Mouse (Mus musculus) adrenal gland, adult 18-20 months (tissue): ENCODE results near the gene Taf8. TPM values are rescaled to one million over a fixed set of nuclear protein-coding genes. Genes with fewer than 3 reads are reported as not detected.
A peak's percentile ranks its signal among the peaks of the same experiment; 100 is the strongest.

Experiments used
- DNase-seq, 2 experiments: peaks; one replicate each; pipeline ENCODE4 v3.0.0; 2021 to 2022; ENCODE audit warnings: low spot score in 2 of 2
- long read RNA-seq, 2 experiments: library from polyadenylated mRNA; stranded (forward); transcript quantifications; one replicate each; pipeline ENCODE4 v2.0.0; 2021
- total RNA-seq, 2 experiments: library from RNA; stranded (reverse); gene quantifications; 1 replicate in 1 of 2; 2 replicates in 1 of 2; pipeline ENCODE4 v1.2.3; 2021

Gene Taf8
- 10 to 100 TPM; 16.4 to 19.9 TPM for total RNA-seq
- long read RNA-seq, experiment 1, transcript Taf8-201 (9 exons, 2,784 nt), result major isoform, 8 of 8 reads
- long read RNA-seq, experiment 1, partial matches to known transcripts, result 0 of 8 reads
- long read RNA-seq, experiment 1, other reads (novel, unspliced or antisense), result 0 of 8 reads
- long read RNA-seq, experiment 2, transcript Taf8-201 (9 exons, 2,784 nt), result major isoform, 18 of 28 reads
- long read RNA-seq, experiment 2, partial matches to known transcripts, result 6 of 28 reads
- long read RNA-seq, experiment 2, other reads (novel, unspliced or antisense), result 3 of 28 reads

DNA sequence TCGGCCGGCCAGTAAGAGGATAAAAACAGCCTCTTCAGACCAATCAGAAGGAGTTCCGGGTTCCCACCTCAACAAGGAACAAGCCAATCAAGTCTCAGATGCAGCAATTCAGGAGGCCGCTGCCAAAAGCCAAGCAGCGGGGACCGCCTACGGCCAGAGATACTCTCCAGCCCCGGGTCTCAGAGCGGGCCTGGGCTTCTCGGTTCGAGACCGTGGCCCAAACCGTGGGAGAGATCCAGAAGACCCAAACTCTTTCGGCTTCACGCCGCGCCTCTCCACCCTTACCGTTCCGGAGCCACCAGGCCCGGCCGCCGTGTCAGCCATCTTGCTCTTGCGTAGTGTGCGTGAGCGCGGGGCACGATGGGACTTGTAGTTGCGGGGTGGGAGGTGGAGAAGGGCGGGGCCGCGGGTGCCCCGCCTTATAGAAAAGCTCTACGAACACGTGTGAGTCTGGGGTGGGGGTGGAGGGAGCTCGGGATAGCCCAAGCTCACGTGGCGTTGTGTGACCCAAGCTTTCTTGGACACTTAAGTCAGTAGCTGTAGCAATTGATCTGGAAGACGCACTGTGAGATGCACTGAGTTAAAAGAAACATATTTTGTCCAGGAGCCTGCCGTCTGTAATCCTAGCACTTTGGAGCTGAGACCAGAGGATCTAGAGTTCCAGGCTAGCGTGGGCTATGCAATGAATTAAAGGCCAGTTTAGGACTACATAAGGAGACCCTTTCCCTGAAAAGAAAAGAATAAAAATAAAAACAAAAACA, at the start of gene Taf8:
Gene Taf8, minus strand, starts transcription at position 347 of the 761 bp plus-strand sequence.
- peak; percentile 87 to 89 for DNase-seq

DNA sequence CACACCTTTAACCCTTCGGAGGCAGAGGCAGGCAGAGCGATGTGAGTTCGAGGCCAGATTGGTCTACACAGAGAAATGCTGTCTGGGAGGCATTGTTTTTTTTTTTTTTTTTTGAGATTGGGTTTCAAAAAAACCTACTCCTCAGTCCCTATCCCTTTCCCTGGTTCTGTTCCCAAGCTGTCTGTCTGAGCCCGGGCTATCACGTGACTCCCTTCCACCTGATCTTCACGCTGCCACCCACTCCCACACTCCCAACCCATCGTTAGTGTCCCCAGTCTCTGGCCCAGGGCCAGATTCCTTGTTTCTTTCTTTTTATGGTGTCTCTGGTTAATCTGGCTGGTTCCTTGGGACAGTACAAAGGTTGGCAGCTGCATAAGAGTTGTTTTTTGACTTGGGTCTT, 49.0 kb upstream of the Taf8 start:
- no peak for DNase-seq

GRCm38 (mm10) chr17:47545861-47546331, 43.8 kb upstream of the Taf8 start:
- DNase-seq, result peak; percentile 39 to 45

DNA sequence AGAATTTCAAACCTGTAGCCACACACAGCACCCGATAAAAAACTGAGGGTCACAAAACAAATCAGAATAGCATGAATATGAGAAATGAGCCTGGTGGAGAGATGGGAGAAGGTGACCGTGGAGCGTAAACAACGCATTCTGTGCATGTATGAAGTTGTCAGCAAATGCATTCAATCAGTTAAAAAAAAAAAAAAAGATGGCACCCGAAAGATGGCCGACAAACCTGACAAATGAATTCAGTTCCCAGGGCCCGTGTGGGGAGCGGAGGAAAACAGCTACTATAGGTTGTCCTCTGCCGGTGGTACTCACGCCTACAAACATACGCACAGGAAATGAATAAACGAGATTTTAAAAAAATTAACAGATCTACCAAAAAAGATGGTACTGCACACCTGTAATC, 43.1 kb upstream of the Taf8 start:
- DNase-seq, result no peak

DNA sequence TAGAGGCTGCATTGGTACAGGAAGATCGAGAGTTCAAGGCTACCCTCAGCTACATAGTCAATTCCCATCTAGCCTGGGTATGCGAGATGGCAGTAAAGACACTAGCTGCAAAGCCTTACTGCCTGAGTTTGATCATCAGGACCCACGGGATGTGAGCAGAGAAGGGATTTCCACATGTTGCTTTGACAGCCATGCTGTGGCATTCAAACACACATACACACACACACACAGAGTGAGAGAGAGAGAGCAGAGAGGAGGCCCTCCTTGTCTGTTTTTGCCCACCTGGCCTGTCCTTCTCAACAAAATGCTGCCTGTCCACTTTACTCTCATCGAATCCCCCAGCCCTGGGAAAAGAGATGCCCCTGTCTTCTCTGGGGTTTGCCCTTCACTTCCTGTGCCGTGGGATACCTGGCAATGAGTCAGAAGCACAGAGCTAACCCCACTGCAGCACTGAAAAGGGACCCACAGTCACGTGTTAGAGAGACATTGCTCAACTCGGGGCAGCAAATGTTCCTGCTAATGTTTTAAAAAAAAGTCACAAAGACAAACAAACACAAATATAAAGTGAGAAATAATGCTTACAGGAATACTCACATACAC, 41.1 kb upstream of the Taf8 start:
- no peak for DNase-seq

DNA sequence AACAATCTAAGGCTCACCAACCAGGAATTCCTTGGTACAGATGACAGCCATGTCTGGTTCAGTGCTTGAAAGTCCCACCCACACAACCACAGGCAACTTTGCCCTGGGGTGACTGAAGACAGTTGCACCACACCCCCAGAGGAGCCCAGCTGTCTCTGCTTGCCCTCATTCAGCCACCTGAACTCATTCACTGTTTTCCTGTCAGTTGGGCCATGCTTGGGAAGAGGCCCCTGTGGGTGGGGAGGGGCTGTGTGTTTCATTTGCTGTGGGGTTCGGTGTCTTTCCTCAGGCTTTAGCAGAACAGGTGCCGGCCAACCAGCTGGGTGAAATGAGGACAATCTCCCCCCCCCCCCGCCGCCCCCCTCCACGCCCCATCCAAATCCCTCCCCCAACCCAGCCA, 40.0 kb upstream of the Taf8 start:
- no peak for DNase-seq

- DNase-seq, result no peak
Observed at GRCm38 (mm10) chr17:47539128-47539527, 37.0 kb upstream of the Taf8 start.

DNA sequence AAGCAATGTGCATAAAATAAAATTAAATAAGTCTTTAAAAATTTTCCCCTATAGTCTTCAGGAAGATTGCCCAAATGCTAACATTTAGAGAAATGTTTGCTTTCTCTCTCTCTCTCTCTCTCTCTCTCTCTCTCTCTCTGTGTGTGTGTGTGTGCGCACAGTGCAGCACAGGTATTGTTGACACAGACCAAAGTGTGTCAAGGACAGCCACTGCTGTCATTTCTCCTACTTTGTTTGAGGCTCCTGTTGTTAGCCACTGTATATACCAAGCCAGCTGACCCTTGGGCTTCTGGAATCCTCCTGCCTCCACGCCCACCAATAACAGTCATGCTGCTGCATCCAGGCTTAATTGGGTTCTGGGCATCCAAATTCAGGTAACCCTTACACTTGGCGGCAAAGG, 36.0 kb upstream of the Taf8 start:
- no peak for DNase-seq

- no peak for DNase-seq
Observed at GRCm38 (mm10) chr17:47535812-47536236, 33.7 kb upstream of the Taf8 start.

GRCm38 (mm10) chr17:47533691-47534090, 31.6 kb upstream of the Taf8 start:
- no peak for DNase-seq

- DNase-seq, result no peak
Observed at GRCm38 (mm10) chr17:47532364-47532763, 30.3 kb upstream of the Taf8 start.

DNA sequence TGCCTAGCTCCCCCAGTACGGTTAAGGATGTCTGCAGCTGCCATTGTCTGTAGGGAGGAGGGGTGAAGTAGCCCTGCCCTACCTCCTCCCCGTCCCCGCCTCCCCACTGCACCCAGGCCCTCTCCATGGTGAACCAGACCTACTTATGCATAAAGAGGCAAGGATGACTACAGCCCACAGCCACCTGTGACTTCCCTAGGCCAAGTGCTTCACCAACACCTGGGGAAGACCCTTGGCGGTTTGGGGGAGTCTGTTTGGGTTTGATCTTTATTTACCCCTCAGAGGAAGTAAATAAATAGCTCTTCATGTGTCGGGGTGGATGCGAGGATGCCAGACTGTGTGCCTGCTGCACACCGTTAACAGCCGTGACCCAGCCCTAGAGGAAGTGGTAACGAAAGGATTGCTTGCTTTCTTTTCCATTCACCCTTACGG, 29.3 kb upstream of the Taf8 start:
- DNase-seq, result no peak

- no peak for DNase-seq
Observed at GRCm38 (mm10) chr17:47529595-47529994, 27.5 kb upstream of the Taf8 start.

- DNase-seq, result no peak
Observed at GRCm38 (mm10) chr17:47528919-47529318, 26.8 kb upstream of the Taf8 start.

- DNase-seq, result no peak
Observed at GRCm38 (mm10) chr17:47527581-47528300, 25.6 kb upstream of the Taf8 start.

GRCm38 (mm10) chr17:47526856-47527520, 24.9 kb upstream of the Taf8 start:
- DNase-seq, result no peak

- no peak for DNase-seq
Observed at GRCm38 (mm10) chr17:47524991-47525390, 22.9 kb upstream of the Taf8 start.

- DNase-seq, result no peak
Observed at GRCm38 (mm10) chr17:47524055-47524454, 22.0 kb upstream of the Taf8 start.

DNA sequence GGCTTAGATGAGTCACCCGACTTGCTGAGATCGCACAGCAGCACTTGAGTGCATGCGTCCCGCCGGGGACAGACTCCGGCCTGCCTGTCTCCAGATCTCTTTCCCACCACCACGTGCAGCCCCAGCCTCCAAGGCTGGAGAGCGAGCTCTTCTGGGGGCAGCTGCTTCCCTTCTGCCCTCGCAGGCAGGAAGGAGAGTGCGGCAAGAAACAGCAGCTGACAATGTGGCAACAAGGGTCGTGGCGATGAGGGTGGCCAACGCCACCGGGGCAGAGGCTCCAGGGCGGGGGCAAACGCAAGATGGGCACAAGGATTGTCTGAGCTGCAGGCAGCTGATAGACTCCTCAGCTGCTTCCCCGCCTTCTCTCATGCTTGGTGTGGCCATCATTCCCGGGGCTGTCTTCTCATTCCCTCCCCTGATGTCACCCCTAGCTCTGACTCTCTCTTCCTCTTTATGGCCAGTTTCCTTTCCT, 21.2 kb upstream of the Taf8 start:
- DNase-seq, result no peak

- DNase-seq, result no peak
Observed at GRCm38 (mm10) chr17:47522536-47522935, 20.4 kb upstream of the Taf8 start.
